Mouse (Mus musculus): ENCODE measurements around the gene Zfp454.

Gene Zfp454

DNA sequence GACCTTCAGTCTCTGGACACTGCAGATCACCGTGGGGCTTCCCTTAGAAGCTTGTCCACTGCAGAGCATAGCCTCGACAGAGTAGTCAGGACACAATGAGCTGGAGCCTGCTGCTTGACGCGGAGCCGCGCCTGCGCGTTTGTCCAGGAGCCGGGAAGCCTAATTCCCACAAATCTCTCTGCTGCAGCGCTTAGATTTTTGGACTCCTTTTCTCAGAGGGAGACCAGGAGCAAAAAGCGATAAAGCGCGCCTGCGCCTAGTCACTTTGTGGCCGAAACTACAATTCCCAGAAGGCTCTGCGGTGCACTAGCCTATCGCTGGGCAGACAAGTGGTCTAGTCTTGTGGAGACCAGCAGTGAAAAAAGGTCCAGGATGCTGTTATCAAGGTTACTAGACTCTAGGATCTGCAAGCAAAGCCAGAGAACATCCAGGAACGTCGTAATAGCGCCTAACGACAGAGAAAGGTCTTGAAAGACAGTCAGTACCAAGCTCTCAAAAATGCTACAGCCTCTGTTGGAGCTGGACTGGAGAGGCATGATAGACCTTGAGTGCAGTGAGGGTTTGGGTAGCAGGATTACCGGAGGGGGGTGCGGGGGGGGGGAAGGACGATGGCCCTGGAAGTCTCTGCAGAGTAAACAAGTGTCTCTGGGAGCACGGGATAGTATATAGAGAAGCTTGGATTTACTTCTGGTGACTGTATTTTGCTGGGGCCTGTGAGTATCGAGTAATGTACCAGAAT lies at the start of gene Zfp454:
TSS of gene Zfp454 (minus strand) at position 262 of the 739 bp plus-strand sequence.
- peak; percentile 90 to 92 for DNase-seq

DNA sequence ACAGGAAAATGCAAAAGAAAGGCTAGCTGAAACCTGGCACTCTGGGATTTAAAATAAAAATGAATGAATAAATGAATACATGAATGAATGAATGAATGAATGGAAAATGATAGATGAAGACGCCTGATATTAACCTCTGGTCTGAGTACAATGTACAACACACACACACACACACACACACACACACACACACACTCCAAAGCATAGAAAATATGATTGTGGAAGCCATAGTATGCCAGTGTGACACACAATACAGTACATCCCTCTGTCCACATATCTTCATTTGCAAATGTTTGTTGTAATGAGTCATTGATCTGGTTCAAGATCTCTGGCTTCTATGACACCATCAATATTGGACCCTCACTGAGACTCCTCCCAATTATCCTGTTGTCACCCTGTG lies 44.6 kb upstream of the Zfp454 start:
- no peak for DNase-seq

DNA sequence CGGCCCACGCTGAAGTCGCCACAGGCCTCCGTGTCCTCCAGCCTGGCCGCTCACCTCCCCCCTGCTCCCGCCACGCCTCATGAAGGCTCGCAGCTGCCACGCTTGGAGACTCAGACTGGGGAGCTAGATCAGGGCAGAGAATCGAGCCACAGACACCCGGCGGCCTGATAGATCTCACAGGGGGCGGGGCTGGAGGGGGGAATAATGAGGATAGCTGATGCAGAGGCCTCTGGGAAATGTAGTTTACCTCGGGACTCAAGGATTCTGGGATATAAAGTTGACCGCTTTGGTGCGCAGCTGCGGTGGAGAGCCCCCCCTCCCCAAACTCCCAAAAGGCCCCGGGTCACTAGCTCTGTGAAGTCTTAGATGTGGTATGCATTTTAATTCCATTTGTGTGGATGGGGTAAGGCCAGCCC lies 44.0 kb upstream of the Zfp454 start, which contains the start of gene Zfp354b:
TSS of gene Zfp354b (minus strand) at position 183 of the 416 bp plus-strand sequence.
- DNase-seq: peak; percentile 84 to 90

- no peak for DNase-seq
Measured at GRCm38 (mm10) chr11:50931021-50931420, 43.6 kb upstream of the Zfp454 start.

DNA sequence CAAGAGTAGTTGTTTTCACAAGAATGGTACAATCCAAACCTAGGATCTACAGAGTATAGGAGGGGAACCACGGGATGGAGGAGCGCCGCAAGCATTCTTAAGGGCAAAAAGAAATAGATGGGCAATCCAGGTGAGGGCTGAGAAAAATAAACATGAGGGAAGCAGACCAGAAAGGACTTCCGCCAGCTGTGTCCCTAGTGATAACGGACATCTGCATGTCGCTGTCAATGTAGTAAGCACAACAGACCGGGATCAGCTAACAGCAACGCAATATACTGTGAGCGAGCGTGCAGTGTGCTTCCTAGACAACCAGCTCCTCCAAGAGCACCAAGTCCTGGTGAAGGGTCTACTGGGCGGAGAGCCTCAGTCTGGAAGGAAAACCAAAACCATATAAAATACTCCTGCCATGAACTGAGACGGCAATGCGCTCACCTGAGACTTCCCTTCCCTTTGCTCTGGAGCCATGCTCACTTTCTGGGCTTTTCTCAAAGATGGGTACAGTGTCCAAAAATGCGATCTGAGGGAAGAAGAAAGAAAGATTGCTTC lies 43.1 kb upstream of the Zfp454 start:
- no peak for DNase-seq

DNA sequence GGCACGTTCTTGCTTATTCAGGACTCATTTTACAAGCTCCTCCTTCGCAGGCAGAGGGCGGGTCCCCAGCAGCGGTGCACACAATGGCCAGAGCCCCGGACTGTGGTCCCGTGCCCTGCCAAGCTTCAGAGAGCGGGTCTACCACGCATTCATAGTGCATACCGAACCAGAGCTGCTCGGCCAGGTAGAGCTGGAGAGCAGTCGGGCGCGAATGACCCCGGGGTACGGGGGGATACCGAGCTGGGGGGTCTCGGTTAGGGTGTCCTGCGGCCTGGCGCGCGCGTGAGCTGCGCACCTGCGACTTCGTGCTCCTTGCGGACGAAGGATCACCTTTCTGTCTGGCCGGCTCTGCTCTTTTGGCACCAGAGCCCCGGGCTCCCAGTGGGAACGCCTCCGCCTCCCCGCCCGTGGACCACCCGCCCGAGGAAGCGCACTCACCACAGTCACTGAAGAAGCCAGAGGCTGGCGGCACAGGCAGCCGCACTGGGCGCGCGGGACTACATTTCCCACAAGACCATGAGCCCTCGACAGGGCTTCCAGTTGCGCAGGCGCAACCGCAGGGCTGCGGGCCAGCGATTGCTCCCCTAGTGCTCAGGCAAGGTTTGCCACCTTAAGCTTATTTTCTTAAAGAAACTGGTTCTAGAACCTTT lies 28.3 kb upstream of the Zfp454 start, which contains the start of gene Zfp2:
TSS of gene Zfp2 (minus strand) at position 495 of the 650 bp plus-strand sequence.
- peak; percentile 90 to 94 for DNase-seq

DNA sequence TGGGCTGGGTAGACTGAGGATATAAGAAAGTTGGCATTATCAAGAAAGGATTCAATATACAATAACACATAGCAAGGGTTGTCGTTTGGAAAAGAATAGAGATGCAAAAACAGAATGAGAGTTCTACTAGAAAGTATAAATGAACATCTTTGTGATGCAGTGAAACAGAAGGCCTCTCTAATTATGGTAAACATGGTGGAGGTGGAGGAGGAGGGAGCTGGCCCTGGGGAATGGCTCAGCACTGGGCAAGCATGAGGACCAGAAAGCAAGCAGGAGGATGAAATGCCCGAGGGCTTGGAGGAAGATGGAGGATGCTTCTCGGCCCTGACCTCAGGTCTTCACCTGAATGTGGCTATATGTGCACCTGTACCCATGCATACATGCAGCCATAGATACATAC lies 27.0 kb upstream of the Zfp454 start:
- no peak for DNase-seq

DNA sequence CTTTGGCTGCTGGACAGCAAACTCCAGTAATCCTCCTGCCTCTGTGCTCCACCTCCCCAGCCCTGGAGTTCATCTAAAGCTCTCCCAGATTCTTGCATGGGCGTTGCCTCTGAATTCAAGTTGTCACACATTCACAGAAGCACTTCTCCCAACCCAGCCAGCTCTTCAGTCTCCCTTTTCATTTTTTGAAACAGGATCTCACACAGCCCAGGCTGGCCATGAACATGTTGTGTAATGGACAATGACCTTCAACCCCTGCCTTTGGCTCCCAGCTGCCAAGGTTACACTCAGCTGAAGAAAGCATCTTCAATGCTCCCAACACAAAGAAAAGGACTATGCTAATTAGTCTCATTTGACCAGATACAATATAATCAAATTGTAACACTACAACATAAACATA lies 25.9 kb upstream of the Zfp454 start:
- no peak for DNase-seq

- DNase-seq: no peak
Measured at GRCm38 (mm10) chr11:50908136-50908535, 20.7 kb upstream of the Zfp454 start.

DNA sequence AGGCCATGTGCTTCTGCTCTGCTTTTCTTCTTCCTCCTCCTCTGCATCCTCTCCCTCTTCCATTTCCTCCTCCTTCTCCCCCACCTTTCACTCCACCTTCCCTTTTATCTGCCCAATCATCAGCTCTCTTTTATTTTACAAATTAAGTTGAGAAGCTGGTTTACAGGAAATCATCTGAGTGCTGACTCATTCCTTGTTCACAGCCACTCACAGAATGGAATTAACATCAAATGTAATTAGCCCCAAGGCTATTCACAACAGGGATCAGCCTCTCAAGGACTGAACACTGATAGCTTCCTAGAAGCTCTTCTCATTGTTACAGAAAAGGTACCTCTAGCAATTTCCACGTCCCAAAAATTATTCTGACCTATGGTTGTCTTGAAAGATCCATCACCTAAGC lies 9.9 kb upstream of the Zfp454 start:
- no peak for DNase-seq

DNA sequence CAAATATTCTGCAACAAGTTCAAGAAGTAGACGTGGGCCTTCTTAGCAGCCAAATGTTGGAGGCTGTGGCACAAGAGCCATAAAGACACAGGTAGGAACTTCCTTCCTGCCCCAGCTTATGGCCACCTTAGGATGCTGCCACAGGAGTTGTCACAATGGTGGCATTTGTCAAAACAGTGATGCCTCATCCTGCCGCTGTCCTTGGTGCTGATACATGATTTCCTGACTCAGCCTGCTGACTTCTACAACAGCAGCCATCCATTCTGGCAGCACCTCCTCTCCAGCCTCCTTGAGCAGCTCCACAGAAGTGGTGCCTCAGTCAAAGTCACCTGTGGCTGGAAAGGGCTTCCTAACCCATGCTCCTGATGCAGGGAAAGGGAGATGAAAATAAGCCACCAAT lies 5.0 kb upstream of the Zfp454 start:
- DNase-seq: no peak

DNA sequence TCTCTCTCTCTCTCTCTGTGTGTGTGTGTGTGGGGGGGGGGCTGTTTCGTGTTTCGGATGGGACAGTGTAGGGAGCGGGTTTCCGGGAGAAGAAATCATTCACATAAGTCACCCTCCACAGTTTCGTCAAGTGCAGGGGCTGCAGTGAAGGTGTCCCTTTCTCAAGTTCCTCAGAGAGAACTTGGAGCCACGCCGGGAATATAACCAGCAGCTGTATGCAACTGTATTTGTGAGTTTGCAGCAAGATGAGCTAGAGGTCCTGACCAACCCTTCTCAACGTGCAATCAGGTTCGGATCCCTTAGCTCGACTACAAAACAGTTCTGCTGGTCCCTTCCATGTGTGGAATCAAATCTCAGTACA lies 538 bp downstream of the Zfp454 start:
- no peak for DNase-seq

GRCm38 (mm10) chr11:50886231-50886932 lies 1.1 kb downstream of the Zfp454 start:
- DNase-seq: no peak

GRCm38 (mm10) chr11:50883756-50884155 lies 3.7 kb downstream of the Zfp454 start:
- no peak for DNase-seq

DNA sequence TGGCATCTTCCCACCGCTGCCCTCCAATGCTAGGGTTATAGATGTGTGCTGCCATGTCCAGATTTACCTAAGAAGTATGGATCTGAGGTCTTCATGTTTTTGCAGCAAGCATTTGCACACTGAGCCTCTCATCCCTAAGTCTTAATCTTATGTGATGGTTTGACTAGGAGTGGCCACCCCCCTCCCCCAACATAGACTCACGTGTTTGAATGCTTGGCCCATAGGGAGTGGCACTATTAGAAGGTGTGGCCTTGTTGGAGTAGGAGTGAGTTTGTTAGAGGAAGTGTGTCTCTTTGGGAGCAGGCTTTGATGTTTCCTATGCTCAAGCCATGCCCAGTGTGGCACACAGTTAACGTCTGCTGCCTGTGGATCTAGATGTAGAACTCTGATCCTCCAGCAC lies 8.8 kb downstream of the Zfp454 start:
- DNase-seq: no peak

- DNase-seq: no peak
Measured at GRCm38 (mm10) chr11:50850989-50851601, 36.4 kb downstream of the Zfp454 start.

- DNase-seq: no peak
Measured at GRCm38 (mm10) chr11:50850177-50850735, 37.2 kb downstream of the Zfp454 start, which contains the start of gene Grm6. TSS of gene Grm6 (plus strand) at chr11:50850685.

DNA sequence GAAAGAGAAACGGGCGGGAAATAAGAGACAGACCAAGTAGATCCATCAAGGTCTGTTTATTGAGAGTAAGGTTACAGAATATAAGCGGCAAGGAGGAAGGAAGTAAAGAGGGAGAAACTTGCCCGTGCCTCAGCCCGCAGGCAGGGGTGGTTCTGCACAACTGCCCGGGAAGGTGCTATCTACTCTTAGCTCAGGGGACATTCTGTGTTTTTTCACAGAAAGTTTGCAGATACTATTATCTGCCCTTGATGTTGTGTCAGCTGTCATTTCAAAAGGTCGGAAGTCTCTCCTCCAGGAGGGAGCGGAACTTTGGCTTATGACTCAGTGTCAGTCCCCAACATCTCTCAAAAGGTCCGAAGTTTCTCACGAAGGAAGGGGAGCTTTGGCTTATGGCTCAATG lies 38.1 kb downstream of the Zfp454 start:
- DNase-seq: no peak

DNA sequence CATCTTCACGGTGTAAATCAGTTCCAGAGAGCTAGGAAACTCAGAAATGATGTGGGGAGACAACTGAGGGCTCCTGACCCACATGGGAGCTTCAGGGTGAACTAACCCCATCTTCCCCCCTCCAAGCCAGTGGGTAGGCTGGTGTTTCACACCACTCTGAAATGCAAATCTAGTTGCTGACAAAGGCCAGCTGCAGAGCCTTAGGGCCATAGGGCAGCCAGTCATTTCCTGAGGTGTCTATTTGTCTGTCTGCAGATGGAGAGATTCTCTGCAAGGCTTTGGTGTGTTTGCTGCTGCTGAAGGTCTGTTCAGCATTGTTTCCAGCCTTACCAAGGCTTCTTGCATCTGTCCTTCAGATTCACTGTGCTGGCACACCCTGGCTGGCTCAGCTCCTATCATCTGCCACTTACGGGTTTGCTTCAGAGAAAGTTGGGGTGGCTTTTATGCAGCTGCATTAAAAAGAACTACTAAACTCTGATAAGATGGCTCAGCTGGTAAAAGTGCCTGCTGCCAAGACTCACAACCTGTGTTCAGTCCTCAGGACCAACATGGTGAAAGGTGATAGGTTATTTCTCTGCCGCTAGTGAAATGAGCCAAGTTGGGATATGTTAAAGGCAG lies 38.8 kb downstream of the Zfp454 start:
- DNase-seq: no peak

GRCm38 (mm10) chr11:50847047-50847446 lies 40.4 kb downstream of the Zfp454 start:
- DNase-seq: no peak

GRCm38 (mm10) chr11:50845951-50846350 lies 41.5 kb downstream of the Zfp454 start:
- DNase-seq: no peak

Data from lung, adult 18-20 months (tissue).